Mouse (Mus musculus): Measurements from ENCODE around the gene Nipbl. TPM values are rescaled to one million over a fixed set of nuclear protein-coding genes. Genes with fewer than 3 reads are reported as not detected.
A peak's percentile ranks its signal among the peaks of the same experiment; 100 is the strongest.
"Not testable (repeated sequence)": the region's sequence is repeated elsewhere in the genome, so short reads cannot be mapped to it uniquely, and the experiment has no call there.

The Nipbl gene
- polyA plus RNA-seq, 1 experiment = 48.7 TPM

- no peak overlapping the region for H3K4me3 ChIP-seq (ENCODE audit: insufficient read depth, low read length)
- no peak for TF ChIP-seq POLR2A (IDR thresholded peaks at IDR 0.05; ENCODE audit: low read depth, low read length)
- TF ChIP-seq CTCF (IDR thresholded peaks at IDR 0.05; ENCODE audit: borderline replicate concordance, insufficient read depth, low read length) = no peak
- no peak overlapping the region for H3K27ac ChIP-seq (ENCODE audit: insufficient read depth, low read length)
- H3K4me1 ChIP-seq (ENCODE audit: control insufficient read depth, insufficient read depth, low read length) = no peaks in the 10 kb centered on the region
These were observed 164.9 kb downstream of the Nipbl start for GRCm38 (mm10) chr15:8279320-8279779.

GRCm38 (mm10) chr15:8277916-8278315 is 166.3 kb downstream of the Nipbl start:
- H3K4me3 ChIP-seq (ENCODE audit: insufficient read depth, low read length); H3K4me1 ChIP-seq (ENCODE audit: control insufficient read depth, insufficient read depth, low read length): not testable (repeated sequence)
- peak overlapping the region; percentile 34; the same call in 1 of the 2 replicates for H3K27ac ChIP-seq (ENCODE audit: insufficient read depth, low read length)

GRCm38 (mm10) chr15:8271952-8272351 is 172.3 kb downstream of the Nipbl start:
- peaks cover 3% of the 10 kb centered on the region; the same call in 1 of the 2 replicates for H3K4me1 ChIP-seq (ENCODE audit: control insufficient read depth, insufficient read depth, low read length)
- TF ChIP-seq POLR2A (IDR thresholded peaks at IDR 0.05; ENCODE audit: low read depth, low read length) (no peak), CTCF (IDR thresholded peaks at IDR 0.05; ENCODE audit: borderline replicate concordance, insufficient read depth, low read length) (no peak)
- no peak overlapping the region for H3K27ac ChIP-seq (ENCODE audit: insufficient read depth, low read length)
- H3K4me3 ChIP-seq (ENCODE audit: insufficient read depth, low read length) = no peak overlapping the region

- Histone ChIP-seq H3K4me3 (ENCODE audit: insufficient read depth, low read length) (no peak overlapping the region), H3K27ac (ENCODE audit: insufficient read depth, low read length) (no peak overlapping the region), H3K4me1 (ENCODE audit: control insufficient read depth, insufficient read depth, low read length) (peaks cover 3% of the 10 kb centered on the region; the same call in 1 of the 2 replicates)
- TF ChIP-seq CTCF (IDR thresholded peaks at IDR 0.05; ENCODE audit: borderline replicate concordance, insufficient read depth, low read length) = no peak
- TF ChIP-seq POLR2A (IDR thresholded peaks at IDR 0.05; ENCODE audit: low read depth, low read length) = no peak
These were observed 176.0 kb downstream of the Nipbl start for GRCm38 (mm10) chr15:8268231-8268630.

GRCm38 (mm10) chr15:8267211-8267610 is 177.1 kb downstream of the Nipbl start:
- Histone ChIP-seq H3K4me3 (ENCODE audit: insufficient read depth, low read length) (no peak overlapping the region), H3K4me1 (ENCODE audit: control insufficient read depth, insufficient read depth, low read length) (peaks cover 3% of the 10 kb centered on the region; the same call in 1 of the 2 replicates), H3K27ac (ENCODE audit: insufficient read depth, low read length) (no peak overlapping the region)
- TF ChIP-seq CTCF (IDR thresholded peaks at IDR 0.05; ENCODE audit: borderline replicate concordance, insufficient read depth, low read length) (no peak), POLR2A (IDR thresholded peaks at IDR 0.05; ENCODE audit: low read depth, low read length) (no peak)

GRCm38 (mm10) chr15:8265946-8266345 is 178.3 kb downstream of the Nipbl start:
- Histone ChIP-seq H3K4me1 (ENCODE audit: control insufficient read depth, insufficient read depth, low read length) (no peaks in the 10 kb centered on the region), H3K27ac (ENCODE audit: insufficient read depth, low read length) (no peak overlapping the region)
- no peak for TF ChIP-seq POLR2A (IDR thresholded peaks at IDR 0.05; ENCODE audit: low read depth, low read length)
- TF ChIP-seq CTCF (IDR thresholded peaks at IDR 0.05; ENCODE audit: borderline replicate concordance, insufficient read depth, low read length) = no peak

More at GRCm38 (mm10) chr15:8265946-8266345, 178.3 kb downstream of the Nipbl start:
- no peak overlapping the region for H3K4me3 ChIP-seq (ENCODE audit: insufficient read depth, low read length)

Other genes starting within 250 kb of the Nipbl start
- gene Gm2310, start 75.5 kb upstream of the Nipbl start, polyA plus RNA-seq (2011; ENCODE audit: insufficient read length, low read depth, missing spikeins) = not detected in 2 replicates

All from embryonic fibroblast, embryonic 13.5 days (primary cell).